Mouse (Mus musculus) ES-E14 (cell line): Measurements from ENCODE around the gene Sfxn2. TPM values are rescaled to one million over a fixed set of nuclear protein-coding genes. Genes with fewer than 3 reads are reported as not detected.

Source experiments
- DNase-seq: peaks from one replicate; pipeline ENCODE4 v3.0.0-alpha.2; 2013; ENCODE audit warnings: low read depth, low spot score
- H3K27ac ChIP-seq: 2 replicates; pipeline ENCODE4 v1.5.1; 2012; ENCODE audit warnings: low read depth, mild to moderate bottlenecking, low read length, moderate library complexity, mixed read lengths; ENCODE audit not compliant: poor library complexity, insufficient read depth, severe bottlenecking
- H3K36me3 ChIP-seq: 2 replicates; pipeline ENCODE4 v1.6.1; 2012; ENCODE audit warnings: mild to moderate bottlenecking, low read length, moderate library complexity, mixed read lengths; ENCODE audit not compliant: control insufficient read depth, poor library complexity, insufficient read depth, severe bottlenecking
- H3K4me1 ChIP-seq, 2 experiments: fragments of 150-350 bp in 1 of 2; sonication (generic) in 1 of 2; 2 replicates each; pipeline ENCODE4 v1.6.1; 2012; ENCODE audit warnings: low read length in 2 of 2, mild to moderate bottlenecking in 1 of 2, mixed read lengths in 1 of 2; ENCODE audit not compliant: control insufficient read depth in 2 of 2, insufficient read depth in 2 of 2, poor library complexity in 1 of 2
- H3K4me3 ChIP-seq, 2 experiments: fragments of 150-350 bp in 1 of 2; sonication (generic) in 1 of 2; 2 replicates each; pipeline ENCODE4 v1.5.1; 2012; ENCODE audit warnings: low read length in 2 of 2, low read depth in 1 of 2, mild to moderate bottlenecking in 1 of 2, mixed read lengths in 1 of 2; ENCODE audit not compliant: insufficient read depth in 1 of 2, poor library complexity in 1 of 2, severe bottlenecking in 1 of 2
- H3K9ac ChIP-seq: 2 replicates; pipeline ENCODE4 v1.6.1; 2012; ENCODE audit warnings: low read depth, mild to moderate bottlenecking, low read length, mixed read lengths; ENCODE audit not compliant: poor library complexity, insufficient read depth, severe bottlenecking
- H3K9me3 ChIP-seq: fragments of 150-350 bp; sonication (generic); 2 replicates; pipeline ENCODE4 v1.6.1; 2012; ENCODE audit warnings: low read depth, mild to moderate bottlenecking, low read length; ENCODE audit not compliant: control insufficient read depth, insufficient read depth
- CHD2 ChIP-seq: IDR thresholded peaks from 2 replicates; pipeline ENCODE4 v1.6.1; 2014; ENCODE audit warnings: mild to moderate bottlenecking, low read depth, low read length, inconsistent platforms
- HCFC1 ChIP-seq: IDR thresholded peaks from 2 replicates; pipeline ENCODE4 v1.6.1; 2012; ENCODE audit warnings: low read length, inconsistent platforms, borderline replicate concordance; ENCODE audit not compliant: insufficient read depth
- MAFK ChIP-seq: IDR thresholded peaks from 2 replicates; pipeline ENCODE4 v1.6.1; 2014; ENCODE audit warnings: mild to moderate bottlenecking, low read depth, low read length, inconsistent platforms; ENCODE audit not compliant: insufficient read depth
- ZC3H11A ChIP-seq: IDR thresholded peaks from 2 replicates; pipeline ENCODE4 v1.6.1; 2012; ENCODE audit warnings: low read depth, mild to moderate bottlenecking, inconsistent platforms, low read length, borderline replicate concordance
- ZNF384 ChIP-seq: IDR thresholded peaks from 2 replicates; pipeline ENCODE4 v1.6.1; 2012; ENCODE audit warnings: low read depth, low read length, inconsistent platforms
- in situ Hi-C, 2 experiments: fragments of 600-800 bp; cut with MboI; formaldehyde crosslinking; loops; one replicate each; pipeline ENCODE4 v1.15.1; 2025; ENCODE audit warnings: low sequenced_read_pairs in 2 of 2, inconsistent platforms in 1 of 2; ENCODE audit not compliant: unreplicated experiment in 2 of 2
- total RNA-seq: library from RNA; depleted of rRNA; stranded (reverse); fragments of 300-350 nt; gene quantifications from 2 replicates; pipeline ENCODE4 v1.2.3, GENCODE M21; 2012

Gene Sfxn2
- total RNA-seq, 1 experiment = 11.4 TPM

GRCm38 (mm10) chr19:46640780-46641179 lies 67.6 kb downstream of the Sfxn2 start:
- peaks cover 3% of the 10 kb centered on the region; the same call in 1 of the 2 replicates for H3K36me3 ChIP-seq
- TF ChIP-seq HCFC1 = no peak
- TF ChIP-seq MAFK = no peak
- TF ChIP-seq ZC3H11A = no peak
- TF ChIP-seq CHD2 = no peak
- H3K4me1 ChIP-seq = peaks cover 8 to 19% of the 10 kb centered on the region in 2 experiments
- no peak overlapping the region for H3K9ac ChIP-seq
- H3K4me3 ChIP-seq = no peak overlapping the region
- H3K9me3 ChIP-seq = no peaks in the 10 kb centered on the region
- in situ Hi-C loops = no loop called here
- DNase-seq = no peak
- H3K27ac ChIP-seq = no peak overlapping the region; the same call in 1 of the 2 replicates

- Histone ChIP-seq H3K36me3 (peaks cover 3% of the 10 kb centered on the region; the same call in 1 of the 2 replicates), H3K9me3 (no peaks in the 10 kb centered on the region), H3K4me1 (peaks cover 8 to 23% of the 10 kb centered on the region in 2 experiments), H3K4me3 (0 out of 4 replicates have a peak overlapping the region, but pooled peaks of 1 of the 2 experiments have one; percentile 24), H3K9ac (no peak overlapping the region), H3K27ac (no peak overlapping the region)
- TF ChIP-seq HCFC1 (no peak), ZC3H11A (no peak), CHD2 (no peak), ZNF384 (no peak), MAFK (no peak)
- no peak for DNase-seq
- in situ Hi-C loops = no loop called here
Measured at GRCm38 (mm10) chr19:46641420-46642085, 68.4 kb downstream of the Sfxn2 start.

GRCm38 (mm10) chr19:46642136-46642753 lies 69.1 kb downstream of the Sfxn2 start:
- no peaks in the 10 kb centered on the region for H3K9me3 ChIP-seq
- H3K36me3 ChIP-seq = peaks cover 3% of the 10 kb centered on the region; the same call in 1 of the 2 replicates
- in situ Hi-C loops = no loop called here
- no peak overlapping the region; the same call in 1 of the 2 replicates for H3K9ac ChIP-seq
- no peak for DNase-seq
- TF ChIP-seq ZC3H11A (no peak), ZNF384 (no peak), MAFK (no peak), HCFC1 (no peak), CHD2 (no peak)
- no peak overlapping the region for H3K4me3 ChIP-seq
- no peak overlapping the region for H3K27ac ChIP-seq
- H3K4me1 ChIP-seq = peaks cover 8 to 24% of the 10 kb centered on the region in 2 experiments

DNA sequence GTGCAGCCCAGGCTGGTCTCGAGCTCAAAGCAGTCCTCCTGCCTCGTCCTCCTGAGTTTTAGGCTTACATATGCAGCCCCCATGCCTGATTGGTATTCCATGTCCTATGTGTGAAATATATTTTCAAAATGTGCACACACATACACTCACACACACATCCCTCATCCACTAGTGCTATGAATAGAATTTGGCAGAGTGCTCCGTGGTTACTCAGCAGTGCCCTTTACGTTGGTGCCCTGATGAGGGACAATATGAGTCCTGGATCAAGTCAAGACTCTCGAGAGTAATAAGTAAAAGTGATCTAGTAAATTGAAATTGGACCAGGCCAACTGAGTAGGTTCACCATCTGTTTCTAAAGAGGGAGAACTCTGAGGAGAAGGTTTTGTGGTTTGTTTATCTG lies 70.1 kb downstream of the Sfxn2 start:
- H3K9ac ChIP-seq = no peak overlapping the region
- H3K9me3 ChIP-seq = no peaks in the 10 kb centered on the region
- TF ChIP-seq ZNF384 (no peak), MAFK (no peak)
- in situ Hi-C loops = no loop called here
- no peak overlapping the region for H3K27ac ChIP-seq
- DNase-seq = no peak
- H3K36me3 ChIP-seq = no peaks in the 10 kb centered on the region; the same call in 1 of the 2 replicates
- H3K4me3 ChIP-seq = no peak overlapping the region
- H3K4me1 ChIP-seq = peaks cover 8 to 24% of the 10 kb centered on the region in 2 experiments
